Mouse (Mus musculus) hindlimb bud, embryonic 11.5 days (tissue): ENCODE measurements around the gene Ces1g.

Source experiments
- DNase-seq: peaks from one replicate; pipeline ENCODE4 v3.0.0-alpha.2; 2012; ENCODE audit warnings: low read depth, low spot score; ENCODE audit errors: extremely low spot score

The Ces1g gene

GRCm38 (mm10) chr8:93337207-93337606, at the start of gene Ces1g:
Ces1g (minus strand) TSS chr8:93337308.
- no peak for DNase-seq

- no peak for DNase-seq
Observed at GRCm38 (mm10) chr8:93379625-93380024, 42.5 kb upstream of the Ces1g start, which contains the start of gene Ces1h. Ces1h (minus strand) TSS chr8:93379725.

DNA sequence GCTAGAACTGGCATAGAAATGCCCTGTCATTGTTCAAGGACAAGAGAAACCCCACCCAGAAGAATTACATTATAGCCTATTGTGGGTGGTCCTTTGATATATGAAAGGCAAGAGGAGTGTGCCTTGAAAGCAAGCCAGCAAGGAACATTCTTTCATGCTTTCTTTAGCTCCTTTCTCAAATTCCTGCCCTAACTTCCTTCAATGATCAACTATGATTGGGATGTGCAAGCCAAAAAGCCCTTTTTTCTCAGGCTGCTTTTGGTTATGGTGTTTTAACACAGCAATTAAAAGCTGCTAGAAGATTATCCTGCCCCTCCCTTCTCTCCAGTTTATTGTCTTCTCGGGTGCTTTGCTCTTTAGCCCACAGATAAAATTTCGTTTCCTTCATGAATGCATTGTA, 32.4 kb upstream of the Ces1g start:
- no peak for DNase-seq

DNA sequence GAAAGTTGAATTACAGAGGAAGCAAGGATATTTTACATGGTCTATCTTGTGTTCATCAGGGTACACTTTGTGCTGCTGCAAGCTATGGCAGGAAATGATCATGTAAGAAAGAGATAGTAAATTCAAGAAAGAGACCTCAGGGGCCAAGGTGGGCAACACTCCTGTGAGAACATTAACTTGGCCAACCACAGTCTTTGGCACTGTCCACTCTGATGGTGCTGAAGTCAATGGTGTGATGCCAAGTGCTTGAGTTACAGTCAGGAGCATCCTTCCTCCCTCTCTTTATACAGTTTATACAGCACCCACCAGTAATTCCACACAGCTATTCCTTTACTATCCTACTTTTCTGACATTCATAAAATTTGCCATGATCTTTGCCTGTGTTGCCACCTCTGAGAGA, 23.0 kb upstream of the Ces1g start:
- DNase-seq = no peak

DNA sequence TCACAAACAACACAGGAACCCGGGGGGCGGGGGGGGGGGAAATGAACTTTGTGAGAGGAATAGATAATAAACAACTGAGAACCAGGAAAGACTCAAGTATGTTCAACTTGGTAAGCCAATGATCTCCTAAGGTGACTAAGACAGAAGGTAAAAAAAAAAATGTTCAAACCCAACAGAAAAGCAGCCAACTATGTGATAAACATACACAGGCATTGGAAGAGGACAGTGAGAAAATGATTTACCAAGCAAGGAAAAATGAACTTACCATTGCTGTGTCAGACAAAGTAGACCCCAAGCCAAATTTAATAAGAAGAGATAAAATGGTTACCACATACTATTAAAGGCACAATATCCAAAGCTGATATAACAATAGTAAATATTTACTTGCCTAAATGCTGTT, 2.4 kb upstream of the Ces1g start:
- no peak for DNase-seq

GRCm38 (mm10) chr8:93332703-93333102, 4.4 kb downstream of the Ces1g start:
- DNase-seq = no peak

GRCm38 (mm10) chr8:93331151-93331550, 6.0 kb downstream of the Ces1g start:
- no peak for DNase-seq

DNA sequence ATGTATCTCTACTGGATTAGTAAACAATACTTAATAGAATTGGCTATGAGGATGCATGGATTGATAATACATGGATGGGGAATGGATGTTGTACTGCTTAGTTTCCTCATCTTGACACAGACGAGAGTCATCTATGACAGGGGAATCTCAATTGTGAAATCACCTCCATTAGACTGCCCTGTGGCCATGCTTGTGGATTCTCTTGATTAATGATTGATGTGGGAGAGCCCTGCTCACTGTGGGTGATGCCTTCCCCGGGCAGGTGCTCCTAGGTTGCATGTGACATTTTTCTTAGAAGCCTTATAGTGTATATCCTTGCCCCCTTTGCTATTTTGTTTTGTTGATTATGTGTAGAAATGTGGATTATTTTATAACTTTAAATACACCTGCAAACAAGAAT, 12.0 kb downstream of the Ces1g start:
- no peak for DNase-seq

GRCm38 (mm10) chr8:93317031-93317430, 20.1 kb downstream of the Ces1g start:
- DNase-seq = no peak

DNA sequence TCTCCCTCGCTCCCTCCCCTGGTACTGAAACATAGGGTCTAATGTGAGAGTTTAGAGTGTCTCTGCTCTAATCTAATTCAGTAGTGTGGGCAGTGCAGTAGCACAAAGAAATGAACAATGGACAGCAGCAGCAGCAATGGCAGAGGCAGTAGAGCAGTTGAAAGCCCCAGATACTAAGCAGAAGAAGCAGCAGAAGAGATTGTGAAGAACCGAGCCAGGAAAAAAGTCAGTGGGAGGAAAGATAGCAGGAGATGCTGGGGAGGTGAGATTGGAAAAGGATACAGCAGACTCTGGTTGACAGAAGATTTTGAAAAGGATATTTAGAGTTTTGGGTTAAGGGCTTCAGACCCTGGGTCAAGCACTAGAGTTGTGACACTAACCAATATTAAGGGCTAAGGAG, 21.6 kb downstream of the Ces1g start:
- DNase-seq = no peak

DNA sequence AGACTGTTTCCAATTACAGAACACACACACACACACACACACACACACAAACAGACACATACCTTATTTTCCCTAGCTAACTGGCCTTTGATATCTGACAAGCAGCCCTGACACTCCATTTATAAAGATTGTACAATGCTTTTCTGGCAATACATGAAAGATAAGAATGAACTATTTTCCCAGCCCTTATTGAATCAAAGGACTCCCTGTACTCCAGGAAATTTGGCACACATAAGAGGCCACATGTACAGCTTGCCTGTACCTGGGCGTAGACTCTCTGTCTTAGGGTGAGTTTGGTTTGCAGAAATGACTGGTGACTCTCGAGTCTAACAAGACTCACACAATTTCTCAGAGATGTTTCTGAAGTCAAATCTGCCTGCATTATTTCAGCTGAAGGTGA, 53.2 kb downstream of the Ces1g start:
- DNase-seq = no peak

DNA sequence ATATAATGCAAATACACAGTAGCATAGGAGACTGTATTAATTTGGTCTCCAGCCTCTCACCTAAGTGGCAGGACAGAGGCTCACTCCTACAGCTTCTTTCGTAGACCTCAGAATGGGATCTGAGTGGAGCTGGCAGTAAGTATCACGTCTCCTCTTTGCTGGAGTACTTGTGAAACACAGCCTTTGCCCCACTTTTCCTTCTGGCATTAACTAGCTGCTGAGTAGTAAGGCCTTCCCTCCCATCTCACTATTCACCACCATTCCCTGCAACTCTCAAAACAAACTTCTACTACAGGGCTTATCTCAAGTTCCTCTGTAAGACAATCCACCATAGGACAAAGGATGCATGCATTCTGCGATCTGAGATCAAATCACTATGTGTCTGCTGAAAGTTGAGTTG, 54.8 kb downstream of the Ces1g start:
- DNase-seq = no peak

DNA sequence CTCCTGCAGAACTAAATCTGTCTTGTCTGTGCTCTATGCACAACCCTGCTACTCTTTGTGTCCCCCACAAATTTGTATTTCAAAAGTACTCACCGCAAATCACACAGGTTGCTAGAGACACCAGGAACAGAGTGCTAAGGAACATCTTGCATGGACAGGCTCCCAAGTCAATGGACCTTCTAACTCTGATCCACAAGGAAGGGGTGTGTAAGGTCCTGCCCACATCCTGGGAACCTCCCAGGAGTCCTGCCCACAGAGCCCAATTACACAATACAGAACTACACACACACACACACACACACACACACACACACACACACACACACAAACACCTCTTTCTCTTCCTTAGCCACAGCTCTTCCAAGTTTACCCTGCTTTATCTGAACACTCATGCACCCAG, 57.6 kb downstream of the Ces1g start, which contains the start of gene Ces1f:
Ces1f (minus strand) TSS at position 192 of the 400 bp plus-strand sequence.
- no peak for DNase-seq

DNA sequence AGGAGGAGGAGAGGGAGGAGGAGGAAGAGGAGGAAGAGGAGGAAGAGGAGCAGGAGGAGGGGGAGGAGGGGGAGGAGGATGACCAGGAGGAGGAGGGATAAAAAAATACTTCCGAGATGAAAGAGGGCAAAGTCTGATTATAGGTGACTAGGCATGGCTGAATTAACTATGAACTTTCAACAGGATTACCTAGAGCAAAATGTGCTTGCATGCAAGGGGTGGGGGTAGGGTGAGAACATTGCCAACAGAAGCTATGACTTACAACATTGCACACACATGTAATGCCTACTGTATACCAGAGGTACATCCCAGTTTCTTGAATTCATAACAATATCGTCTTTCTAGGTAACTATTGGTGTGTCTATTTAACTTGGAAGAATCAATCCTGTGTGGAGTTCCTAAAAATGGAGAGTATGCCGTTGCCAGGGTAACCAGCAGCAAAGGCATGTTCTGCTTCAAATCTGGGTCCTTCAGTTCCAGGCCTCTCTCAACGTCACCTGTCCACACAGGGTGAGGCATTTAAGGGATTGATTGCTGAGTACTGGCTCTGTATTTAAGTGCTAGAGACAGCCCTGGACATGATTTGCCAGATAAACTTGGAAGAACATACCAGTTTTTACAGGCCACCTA, 58.8 kb downstream of the Ces1g start:
- DNase-seq = no peak

DNA sequence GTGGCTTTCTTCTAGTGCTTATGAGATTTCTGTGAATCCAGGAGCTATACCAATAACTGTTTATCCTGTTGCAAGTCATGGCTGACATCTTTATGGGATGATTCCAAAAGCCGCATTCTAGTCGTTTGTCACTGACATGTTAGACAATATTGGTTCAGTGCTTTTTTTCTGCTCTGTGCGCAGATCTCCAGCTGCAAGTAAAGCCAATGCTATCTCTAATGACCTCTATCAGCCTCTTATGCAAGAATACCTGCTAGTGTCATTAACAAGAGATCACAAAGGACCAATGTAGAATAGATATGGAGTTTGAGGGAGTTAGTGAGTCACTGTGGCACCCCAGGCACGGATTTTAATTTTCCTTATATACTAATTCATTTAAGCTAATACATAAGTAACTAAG, 62.5 kb downstream of the Ces1g start:
- no peak for DNase-seq

DNA sequence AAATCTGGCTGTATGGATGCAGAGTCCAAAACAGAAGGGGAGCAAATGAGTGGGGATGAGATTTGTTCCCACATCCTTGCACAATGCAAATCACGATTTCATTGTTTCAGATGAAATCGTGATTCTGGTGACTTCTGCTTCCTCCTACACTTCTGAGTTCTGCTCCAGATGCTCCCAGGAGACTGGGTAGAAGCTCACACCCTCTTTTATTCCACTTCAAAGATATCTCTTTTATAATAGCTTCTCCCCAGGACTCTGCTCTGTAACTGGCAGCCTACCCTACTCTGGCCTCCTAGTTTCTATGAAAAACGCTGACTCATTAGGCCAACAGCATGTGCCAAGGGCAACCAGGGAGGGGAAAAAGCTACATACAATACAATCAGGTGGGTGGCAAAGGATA, 63.8 kb downstream of the Ces1g start:
- DNase-seq = no peak

DNA sequence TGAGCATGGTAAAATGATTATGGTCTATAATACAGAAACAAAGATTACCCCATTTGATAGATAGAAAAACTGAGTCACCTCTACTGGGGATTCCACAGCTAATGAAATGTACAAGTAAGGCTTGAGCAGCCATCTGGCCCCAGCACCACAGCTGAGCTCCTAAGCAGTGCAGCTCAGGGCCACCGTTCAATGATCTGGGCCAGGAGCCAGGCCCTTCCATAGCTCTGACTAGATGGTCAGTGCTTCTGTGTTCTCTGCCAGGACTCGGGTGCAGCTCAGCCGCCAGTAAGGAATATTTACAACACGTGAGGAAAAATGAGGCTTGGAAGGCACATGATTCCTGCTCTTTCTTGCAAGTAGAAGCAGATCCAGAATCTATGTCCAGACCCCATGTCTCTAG, 64.4 kb downstream of the Ces1g start:
- DNase-seq = no peak

GRCm38 (mm10) chr8:93261436-93261835, 75.7 kb downstream of the Ces1g start:
- no peak for DNase-seq

DNA sequence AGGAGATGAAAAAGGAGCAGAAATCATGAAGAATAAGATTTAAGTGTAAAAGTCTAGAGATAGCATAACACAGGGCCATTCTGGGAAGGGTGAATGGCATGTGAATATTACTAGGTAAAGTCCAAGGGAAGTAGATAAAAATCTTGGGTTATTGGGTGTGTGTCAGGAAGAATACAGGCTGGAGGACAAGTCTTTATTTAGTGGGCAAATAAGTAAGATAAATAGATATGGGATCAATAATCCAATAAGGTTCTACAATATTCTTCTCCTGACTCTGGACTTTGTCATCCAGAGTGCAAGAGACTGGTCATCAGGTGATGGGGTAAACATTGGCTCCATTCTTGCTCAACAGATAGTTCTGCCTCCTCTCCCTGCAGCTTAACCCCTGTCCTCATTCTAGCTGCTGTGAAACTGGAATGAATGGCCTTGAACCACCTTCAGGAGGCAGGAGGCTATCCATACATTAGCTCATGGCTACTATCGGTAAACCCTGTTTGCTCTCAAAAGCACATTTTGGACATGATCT, 84.6 kb downstream of the Ces1g start:
- no peak for DNase-seq
